Mouse (Mus musculus): Measurements from ENCODE around the gene Rbfox3. TPM values are rescaled to one million over a fixed set of nuclear protein-coding genes. Genes with fewer than 3 reads are reported as not detected.
"Not testable (repeated sequence)": the region's sequence is repeated elsewhere in the genome, so short reads cannot be mapped to it uniquely, and the experiment has no call there.

The Rbfox3 gene
- total RNA-seq, 2 experiments from 2014 or later = 6.6 to 8.2 TPM

DNA sequence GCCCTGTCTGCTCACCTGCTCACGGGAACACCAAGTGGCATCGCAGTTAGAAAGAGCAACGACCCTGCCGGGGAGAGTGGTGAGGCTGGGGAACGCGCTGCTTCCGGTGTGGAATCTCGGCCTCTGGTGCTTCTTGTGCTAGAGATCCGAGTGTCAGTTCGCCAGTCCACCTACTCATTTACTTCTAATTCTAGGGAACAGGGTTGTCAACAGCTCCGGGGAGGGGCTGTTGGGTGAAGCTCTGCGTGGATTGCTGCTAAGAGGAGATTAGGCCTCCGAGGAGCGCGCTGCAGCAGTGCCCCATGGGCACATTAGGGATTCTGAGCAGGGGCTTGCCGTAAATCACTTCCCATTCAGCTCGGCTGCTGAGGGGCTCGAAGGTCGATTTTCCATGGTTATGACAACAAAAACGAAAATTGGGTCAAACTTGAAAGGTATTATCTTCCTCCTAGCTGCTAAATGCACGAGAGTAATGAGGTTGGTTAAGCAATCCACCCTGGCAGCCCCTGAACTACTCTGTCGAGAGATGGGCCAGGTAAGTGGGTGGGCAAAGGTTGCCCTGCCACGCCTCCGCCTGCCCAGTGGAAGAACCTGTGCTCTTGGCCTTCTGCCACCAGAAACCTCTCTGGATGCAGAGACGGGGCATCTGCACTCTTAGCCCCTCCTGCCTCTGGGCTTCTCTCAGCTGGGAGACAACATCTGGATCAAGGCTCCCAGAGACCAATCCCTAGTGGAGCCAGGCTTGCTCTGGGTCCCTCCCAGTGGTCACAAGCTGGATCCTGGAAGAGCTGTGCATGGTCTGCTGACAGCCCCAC, 85.9 kb downstream of the Rbfox3 start:
- no peak for DNase-seq (ENCODE audit: low spot score in 2 of 2)

DNA sequence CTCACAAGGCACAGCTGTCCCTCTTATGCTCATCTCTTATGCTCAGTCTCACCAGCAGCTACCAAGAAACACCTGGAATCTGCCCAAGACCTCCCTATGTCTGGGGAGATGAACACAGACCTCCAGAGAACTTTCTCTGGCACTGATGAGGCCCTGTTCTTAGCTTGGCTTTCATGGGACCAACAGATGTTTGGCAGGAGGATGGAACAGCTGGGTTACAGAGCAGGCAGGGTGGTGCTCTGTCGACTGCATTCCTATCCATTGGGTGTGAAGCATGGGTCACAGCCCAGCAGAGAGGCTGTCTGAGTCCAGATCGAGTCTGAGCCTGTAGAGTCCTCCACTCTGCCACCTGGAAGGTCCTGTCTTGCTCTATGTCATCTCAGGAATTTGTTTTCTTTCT, 90.0 kb downstream of the Rbfox3 start:
- DNase-seq (ENCODE audit: low spot score in 2 of 2) = no peak

DNA sequence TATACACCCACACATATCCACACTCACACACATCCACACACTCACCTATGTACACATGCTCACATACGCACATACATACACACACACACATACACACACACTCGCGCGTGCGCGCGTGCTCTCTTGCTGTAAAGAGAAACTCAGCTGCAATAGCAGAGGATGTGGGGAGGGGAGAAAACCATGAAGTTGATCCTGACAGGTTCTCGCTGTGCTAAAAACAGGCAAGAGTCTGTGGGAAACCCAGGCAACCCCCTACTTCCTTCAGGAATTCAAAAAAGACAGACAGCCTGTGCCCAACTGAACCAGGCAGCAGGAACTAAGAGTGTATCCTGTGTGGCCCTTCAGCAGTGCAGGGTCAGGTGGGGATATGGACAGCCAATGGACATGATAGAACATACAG, 92.9 kb downstream of the Rbfox3 start:
- DNase-seq (ENCODE audit: low spot score in 2 of 2) = no peak

DNA sequence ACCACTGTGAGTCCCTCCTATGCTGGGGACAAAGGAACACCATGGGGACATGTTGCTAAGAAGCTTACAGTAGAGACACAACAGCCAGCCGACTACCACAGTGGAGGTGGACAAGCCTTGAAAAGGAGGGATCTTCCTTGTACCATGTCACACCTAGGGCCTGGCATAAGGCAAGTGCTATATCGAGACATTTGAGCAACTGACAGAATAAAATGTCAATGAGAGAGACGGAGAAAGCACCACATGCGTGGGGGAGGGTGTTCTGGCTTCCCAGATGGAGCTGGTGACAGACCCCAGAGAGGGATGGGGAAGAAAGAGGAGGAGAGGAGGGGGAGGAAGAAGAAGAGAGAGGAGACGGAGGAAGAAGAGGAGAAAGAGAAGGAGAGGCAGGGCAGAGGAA, 96.3 kb downstream of the Rbfox3 start:
- DNase-seq (ENCODE audit: low spot score in 2 of 2) = no peak

DNA sequence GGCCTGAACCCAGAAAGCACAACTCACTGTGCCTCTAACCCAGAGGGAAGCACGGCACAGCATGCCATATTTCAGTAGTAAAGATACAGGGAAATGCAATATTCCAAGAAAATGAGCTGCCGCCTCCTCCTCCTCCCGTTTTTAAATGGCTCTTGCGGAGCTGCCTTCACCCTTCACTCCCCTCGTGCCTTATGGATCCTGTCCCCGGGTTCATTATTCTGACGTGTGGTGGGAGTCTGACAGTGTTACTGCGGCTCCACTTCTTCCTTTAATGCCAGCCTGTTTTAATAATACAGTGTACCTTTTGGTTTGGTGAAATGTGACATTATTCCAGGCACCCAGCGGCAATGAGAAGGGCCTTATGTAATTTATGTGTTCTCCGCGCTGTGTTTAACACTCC, 97.5 kb downstream of the Rbfox3 start:
- DNase-seq (ENCODE audit: low spot score in 2 of 2) = no peak

DNA sequence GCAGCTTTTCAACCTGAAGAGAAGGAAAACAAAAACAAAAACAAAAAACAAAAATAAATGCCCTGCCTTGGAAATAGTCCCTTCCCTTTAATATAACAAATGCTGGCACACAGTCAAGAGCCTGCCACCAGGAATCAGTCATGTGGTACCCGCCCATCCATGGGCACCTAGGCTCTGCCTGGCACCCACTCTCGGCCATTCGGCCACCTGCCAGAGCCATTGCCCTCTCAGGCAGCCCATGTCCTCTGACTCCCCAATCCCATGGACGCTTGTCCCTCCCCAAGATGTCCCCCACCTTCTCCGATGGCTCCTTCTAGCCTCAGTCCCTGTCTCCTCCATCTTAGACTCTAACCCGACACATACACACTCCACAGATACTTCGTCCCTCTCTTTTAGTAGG, 100.0 kb downstream of the Rbfox3 start:
- no peak for DNase-seq (ENCODE audit: low spot score in 2 of 2)

DNA sequence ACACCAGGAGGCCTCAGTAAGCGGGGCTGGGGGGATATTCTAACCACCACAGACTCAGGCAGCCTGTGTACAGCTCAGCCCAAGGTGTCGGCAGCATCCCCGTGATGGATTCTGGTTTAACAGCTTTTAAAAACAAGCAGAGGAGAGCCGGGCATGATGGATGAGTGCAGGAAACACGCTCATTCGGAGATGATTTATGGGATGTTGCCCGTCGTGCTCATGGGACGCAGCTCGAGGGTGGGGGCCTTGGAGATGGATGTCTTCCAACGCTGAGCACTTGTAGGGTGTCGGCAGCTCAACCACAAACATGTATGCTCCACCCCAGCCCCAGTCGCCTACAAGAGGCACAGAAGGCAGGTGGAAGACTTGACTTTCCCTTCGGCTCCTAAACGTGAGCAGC, 103.9 kb downstream of the Rbfox3 start:
- no peak for DNase-seq (ENCODE audit: low spot score in 2 of 2)

DNA sequence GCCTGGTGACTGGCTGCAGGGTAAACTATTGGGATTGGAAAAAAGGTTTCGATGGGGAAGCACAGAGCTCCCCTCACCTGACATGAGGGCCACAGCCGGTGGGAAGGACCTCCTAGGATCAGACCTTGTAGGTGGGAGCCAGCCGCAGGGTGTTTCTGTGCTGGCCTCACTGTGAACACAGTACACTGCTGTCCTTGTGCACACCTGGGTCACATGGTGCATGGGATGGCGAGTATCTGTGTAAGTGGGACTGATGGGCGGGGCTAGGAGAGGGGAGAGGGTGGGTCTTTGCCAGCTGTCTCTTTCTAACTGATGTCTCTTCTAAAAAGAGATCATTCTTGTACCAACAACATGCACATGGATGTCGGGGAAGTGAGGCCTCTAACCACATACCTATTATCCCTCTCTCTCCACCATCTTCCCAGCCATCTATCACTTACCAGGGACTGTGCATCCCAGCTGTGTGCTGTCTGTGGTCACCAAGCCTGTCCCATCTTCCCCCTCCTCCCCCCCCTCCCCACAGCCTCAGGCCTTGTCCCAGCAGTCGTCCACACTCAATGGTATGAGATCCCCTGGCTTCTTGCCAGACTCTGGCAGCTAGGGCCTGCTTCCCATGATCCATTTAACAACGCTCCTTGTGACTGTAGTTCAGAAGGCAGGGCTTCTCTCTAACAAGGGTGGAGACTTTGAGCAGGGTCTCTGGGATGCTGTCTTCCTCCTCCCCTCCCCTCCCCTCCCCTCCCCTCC, 116.4 kb downstream of the Rbfox3 start:
- DNase-seq (ENCODE audit: low spot score in 2 of 2) = no peak

DNA sequence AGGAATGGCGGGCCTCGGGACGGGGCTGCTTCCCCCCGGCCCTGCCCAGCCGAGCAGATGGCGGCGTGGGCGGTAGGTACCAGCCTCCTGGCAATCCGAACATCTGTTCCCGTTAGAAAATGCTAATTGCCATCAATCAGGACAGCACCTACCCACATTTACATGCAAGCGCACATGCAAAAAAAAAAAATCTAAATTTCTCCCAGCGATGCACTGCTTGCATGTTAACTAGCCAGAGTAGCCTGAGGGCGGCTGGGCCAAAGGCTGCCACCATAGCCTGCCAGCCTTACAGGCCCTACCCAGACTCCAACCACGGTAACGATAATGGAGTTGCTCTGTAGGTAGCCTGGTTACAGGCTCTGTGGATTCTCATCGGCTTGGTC, 117.8 kb downstream of the Rbfox3 start:
- DNase-seq (ENCODE audit: low spot score in 2 of 2) = no peak

DNA sequence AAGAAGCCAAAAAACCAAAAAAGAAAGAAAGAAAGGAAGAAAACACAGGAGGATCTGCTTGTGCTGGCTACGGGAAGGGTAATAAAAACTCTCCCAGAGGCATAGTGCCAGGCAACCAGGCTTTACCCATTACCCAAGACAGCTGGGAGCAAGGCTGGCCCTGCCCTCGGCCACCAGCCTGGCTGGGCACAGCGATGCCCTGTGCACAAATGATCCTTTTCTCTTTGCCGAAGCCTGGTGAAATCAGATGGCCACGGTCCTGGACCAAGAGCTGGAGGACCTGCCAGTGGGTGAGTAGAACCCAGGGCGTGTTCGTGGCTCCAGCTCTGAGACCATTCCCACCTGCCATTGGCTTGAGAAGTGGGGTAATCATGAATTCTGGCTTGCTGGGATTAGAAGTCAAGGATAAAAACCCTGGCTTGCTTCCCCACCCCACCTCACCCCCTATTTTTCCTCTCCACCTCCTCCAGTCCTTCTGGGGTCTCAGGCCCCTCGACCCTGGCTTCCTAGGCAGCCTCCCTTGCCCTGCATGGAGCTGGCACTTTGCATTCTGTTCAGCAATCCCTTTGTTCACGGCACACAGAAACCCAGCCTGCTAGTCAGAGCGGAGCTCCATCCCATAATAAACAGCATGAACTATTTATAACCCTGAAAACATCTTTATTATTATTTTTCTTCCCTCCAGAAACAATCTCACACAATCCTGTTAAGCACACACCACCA, 118.3 kb downstream of the Rbfox3 start:
- DNase-seq (ENCODE audit: low spot score in 2 of 2) = no peak

DNA sequence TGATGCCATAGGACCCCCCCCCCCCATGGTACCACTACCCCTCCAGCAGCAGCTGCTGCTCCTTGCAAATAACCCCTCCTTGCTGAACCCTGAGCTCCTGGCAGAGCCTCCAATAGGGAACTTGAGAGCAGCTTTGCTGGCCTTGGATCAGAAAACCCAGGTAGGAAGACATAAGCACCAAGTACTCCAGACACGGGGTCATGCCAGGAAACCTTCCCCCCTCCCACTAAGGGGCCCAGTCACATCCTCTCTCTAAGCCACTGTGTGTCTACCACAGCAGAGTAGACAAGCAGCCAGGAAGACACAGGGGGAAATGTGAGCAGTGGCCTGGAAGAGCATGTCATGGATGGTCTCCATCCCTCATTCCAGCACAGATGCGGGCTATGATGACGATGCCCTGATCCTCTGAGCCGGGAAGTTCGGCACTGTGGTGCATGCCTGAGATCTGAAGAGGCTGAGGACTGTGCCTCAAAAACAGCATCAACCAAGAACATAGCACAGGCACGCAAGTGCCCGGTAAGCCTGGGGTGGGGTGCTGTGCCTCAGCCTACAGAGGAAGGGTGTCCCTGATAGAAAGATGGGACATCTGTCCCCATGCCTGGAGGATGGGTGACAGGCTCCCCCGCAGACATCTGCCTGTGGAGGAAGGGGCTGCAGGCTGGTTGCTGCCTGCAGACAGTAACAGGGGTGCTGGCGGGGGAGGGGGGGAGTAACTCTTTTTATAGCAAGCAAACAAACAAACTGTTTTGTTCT, 119.1 kb downstream of the Rbfox3 start:
- DNase-seq (ENCODE audit: low spot score in 2 of 2) = no peak

DNA sequence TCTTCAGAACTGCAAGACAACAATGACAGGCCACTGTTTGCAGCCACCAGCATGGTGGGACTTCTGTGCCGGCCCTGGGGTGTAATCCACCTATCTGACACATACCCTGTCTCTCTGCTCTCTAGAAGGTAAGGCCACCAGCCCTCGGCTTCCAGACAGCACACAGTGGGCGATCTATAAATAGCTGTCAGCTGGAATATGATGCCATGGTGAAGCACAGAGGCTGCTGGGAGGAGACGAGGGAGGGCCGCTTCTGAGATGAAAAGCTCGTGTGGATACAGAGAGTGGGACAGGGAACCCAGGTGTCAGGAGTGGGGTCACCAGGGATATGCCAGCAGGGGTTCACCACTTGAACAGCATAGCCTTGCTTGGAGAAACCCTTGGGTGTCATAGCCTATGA, 120.0 kb downstream of the Rbfox3 start:
- DNase-seq (ENCODE audit: low spot score in 2 of 2) = no peak

DNA sequence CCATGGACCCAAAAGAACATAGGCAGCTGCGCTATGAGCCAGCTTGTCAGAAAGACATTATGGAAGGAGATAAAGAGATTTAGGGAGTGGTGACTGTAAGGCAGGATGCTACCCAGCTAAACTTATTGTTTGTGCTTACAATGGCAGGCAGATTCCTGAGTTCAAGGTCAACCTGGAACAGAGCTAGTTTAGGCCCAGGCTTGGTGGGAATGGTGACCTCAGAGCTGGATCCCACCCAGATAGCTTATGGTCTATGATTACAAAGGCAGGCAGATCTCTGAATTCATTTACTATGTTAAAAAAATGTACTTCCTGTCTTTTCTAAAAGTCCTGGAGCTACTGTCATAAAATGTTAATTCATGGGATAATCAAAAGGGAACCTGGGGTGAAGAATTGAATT, 123.3 kb downstream of the Rbfox3 start:
- no peak for DNase-seq (ENCODE audit: low spot score in 2 of 2)

DNA sequence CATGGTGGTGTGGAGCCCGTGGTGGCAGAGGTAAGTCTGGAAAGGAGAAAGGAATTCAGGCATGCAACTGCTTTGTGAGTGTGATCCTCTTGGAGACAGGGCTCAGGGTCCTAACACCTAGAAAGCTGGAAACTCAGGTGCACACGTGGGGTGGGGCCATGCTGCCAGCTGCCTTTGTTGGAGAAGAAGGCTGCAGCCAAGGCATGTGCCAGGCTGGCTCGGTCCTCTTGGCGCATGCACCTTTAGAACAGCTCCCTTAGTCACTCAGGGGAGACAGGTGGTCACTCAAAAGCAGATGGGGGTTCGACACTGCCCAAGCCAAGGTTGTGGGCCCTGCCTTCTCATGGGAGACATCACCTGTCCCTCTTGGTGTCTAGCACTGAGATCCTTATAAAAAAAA, 128.7 kb downstream of the Rbfox3 start:
- DNase-seq (ENCODE audit: low spot score in 2 of 2) = no peak

DNA sequence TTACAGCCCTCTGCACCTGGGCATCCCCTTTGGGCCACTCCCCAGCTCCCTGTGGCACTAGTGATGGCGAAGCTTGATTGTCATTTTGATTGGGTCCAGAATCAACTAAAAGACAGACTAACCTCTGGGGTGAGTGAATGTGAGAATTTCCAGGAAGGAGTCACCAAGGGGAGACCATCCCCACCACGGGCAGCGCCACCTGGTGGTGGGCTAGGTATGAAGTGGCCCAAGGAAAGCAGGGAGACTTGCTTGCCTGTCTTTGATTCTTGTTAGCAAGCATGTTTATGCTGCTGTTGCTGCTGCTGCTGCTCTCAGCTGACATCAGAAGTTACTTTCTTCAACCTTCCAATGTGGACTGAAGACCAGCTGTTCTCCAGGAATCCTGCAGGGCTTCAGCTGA, 135.6 kb downstream of the Rbfox3 start:
- DNase-seq (ENCODE audit: low spot score in 2 of 2) = no peak

DNA sequence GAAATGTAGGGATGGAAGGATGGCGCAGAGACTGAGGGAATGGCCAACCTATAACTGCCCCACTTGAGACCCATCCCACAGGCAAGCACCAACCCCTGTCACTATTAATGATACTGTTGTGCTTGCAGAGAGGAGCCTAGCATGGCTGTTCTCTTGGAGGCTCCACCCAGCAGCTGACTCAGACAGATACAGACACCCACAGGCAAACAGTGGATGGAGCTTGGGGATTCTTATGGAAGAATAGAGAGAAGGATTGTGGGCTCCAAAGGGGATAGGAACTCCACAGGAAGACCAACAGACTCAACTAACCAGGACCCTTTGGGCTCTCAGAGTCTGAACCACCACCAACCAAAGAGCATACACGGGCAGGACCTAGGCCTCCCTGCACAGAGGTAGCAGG, 136.6 kb downstream of the Rbfox3 start:
- DNase-seq (ENCODE audit: low spot score in 2 of 2) = not testable (repeated sequence)

DNA sequence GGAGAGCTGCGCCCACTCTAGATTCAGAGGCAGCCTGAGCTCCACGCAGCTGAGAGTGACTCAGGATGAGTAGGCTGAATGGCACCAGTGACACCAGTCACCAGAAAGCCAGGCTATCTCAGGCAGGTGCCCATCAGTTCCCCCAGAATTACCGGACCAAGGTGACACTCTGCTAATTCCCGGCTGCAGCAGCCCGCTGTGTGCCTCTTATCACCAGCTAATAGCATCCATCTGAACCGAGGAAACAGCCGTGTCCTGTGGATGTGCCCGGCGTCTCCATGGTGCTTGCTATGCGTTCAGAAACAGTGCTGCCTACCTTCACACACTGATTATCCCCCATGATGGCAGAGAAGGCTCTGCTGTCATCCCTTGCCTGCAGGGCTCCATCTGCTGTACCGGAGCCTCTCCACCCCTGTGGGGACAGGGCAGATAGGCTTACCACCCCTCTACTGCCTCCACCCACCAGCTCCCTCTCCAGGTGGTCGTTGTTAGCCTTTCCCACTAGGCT, 138.3 kb downstream of the Rbfox3 start:
- DNase-seq (ENCODE audit: low spot score in 2 of 2) = no peak

DNA sequence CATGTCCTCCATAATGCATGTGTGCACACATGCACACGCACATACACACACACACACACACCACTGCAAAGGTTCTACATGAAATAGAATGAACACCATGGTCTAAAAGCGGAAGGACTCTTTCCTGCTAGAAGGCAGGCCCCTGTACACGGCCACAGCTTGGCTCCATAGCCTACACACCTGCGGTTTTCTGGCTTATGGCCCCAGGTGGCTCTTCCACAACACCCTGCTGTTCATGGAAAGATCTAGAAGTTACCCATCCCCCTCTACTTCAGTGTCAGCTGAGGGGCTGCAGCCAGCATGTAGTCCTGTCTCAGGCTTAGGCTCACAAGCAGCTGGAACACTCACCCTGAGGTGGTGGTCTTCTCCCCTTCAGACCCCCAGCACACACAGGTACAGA, 140.0 kb downstream of the Rbfox3 start:
- no peak for DNase-seq (ENCODE audit: low spot score in 2 of 2)

DNA sequence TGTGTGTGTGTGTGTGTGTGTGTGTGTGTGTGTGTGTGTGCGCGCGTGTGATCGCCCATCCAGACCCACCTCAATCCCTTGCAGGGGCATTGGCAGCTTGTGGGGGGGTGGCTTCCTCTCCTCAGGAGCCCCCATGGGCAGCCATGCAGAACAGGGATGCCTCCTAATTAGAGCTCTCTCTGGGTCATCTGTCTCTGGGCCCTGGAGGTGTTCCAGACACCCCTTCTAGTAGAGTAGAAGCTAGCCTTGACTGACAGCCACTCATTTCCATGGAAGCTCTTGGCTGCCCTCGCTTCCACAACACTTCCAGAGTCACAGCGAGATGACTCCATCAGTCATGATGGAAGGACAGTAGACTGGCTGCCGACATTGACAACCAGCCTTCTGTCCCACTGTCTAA, 140.6 kb downstream of the Rbfox3 start:
- no peak for DNase-seq (ENCODE audit: low spot score in 2 of 2)

DNA sequence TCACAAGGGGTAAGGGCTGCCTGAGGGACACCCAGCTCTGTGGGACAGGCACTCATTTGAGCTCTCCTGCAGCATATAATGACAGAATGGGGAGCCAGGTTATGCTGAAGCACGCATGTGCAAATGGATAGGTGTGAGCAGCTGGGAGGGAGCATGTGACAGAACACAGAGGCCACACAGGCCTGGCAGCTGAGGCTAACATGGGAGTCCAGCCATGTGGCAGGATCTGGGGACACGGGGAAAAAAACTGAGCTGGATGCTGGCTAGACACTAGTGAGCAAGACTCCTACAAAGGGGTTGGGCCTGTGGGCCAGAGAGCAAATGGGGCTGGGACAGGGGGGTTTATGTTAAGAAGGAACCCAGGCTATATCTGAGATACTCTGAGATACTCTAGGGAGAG, 141.9 kb downstream of the Rbfox3 start:
- DNase-seq (ENCODE audit: low spot score in 2 of 2) = no peak

DNA sequence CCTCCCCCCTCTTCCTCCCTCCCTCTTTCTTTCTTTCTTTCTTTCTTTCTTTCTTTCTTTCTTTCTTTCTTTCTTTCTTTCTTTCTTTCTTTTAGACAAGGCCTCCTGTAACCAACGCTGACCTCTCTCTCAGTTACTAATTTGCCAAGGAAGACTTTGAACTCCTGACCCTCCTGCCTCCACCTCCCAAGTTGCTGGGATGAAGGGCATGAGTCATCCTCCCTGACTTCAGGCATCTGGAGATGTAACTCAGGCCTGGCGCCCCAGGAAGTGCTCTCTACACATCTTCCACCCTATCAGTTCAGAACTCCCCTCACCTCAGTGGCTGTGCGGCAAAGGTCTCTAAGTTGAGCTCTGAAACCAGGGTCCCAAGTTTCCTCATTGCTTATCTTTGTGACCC, 143.0 kb downstream of the Rbfox3 start:
- DNase-seq (ENCODE audit: low spot score in 2 of 2) = no peak

All from adrenal gland, postnatal 4 days (tissue).